Mouse (Mus musculus) kidney, embryonic 15.5 days (tissue): ENCODE data around the gene Folr2. TPM values are rescaled to one million over a fixed set of nuclear protein-coding genes. Genes with fewer than 3 reads are reported as not detected.

Source experiments
- ATAC-seq: fragments of 200-750 bp; cut with Nextera tagmentation; replicated peaks from 2 replicates; pipeline ENCODE4 v1.8.0; 2017; ENCODE audit warnings: moderate TSS enrichment; ENCODE audit not compliant: low FRiP score
- H3K27ac ChIP-seq: fragments of 300-500 bp; sonication (generic); 2 replicates; pipeline ENCODE4 v1.5.1; 2015; ENCODE audit warnings: mild to moderate bottlenecking, inconsistent platforms
- H3K27me3 ChIP-seq: fragments of 300-500 bp; sonication (generic); 2 replicates; pipeline ENCODE4 v1.6.1; 2015; ENCODE audit warnings: inconsistent platforms
- H3K36me3 ChIP-seq: fragments of 300-500 bp; sonication (generic); 2 replicates; pipeline ENCODE4 v1.6.1; 2015; ENCODE audit warnings: inconsistent platforms
- H3K4me1 ChIP-seq: fragments of 300-500 bp; sonication (generic); 2 replicates; pipeline ENCODE4 v1.6.1; 2015; ENCODE audit warnings: inconsistent platforms
- H3K4me2 ChIP-seq: fragments of 300-500 bp; sonication (generic); 2 replicates; pipeline ENCODE4 v1.6.1; 2015; ENCODE audit warnings: moderate library complexity, mild to moderate bottlenecking, inconsistent platforms
- H3K4me3 ChIP-seq: fragments of 300-500 bp; sonication (generic); replicated peaks from 2 replicates; pipeline ENCODE4 v1.5.1; 2015; ENCODE audit warnings: mild to moderate bottlenecking, inconsistent platforms
- H3K9ac ChIP-seq: fragments of 300-500 bp; sonication (generic); 2 replicates; pipeline ENCODE4 v1.6.1; 2015; ENCODE audit warnings: mild to moderate bottlenecking, inconsistent platforms
- H3K9me3 ChIP-seq: fragments of 300-500 bp; sonication (generic); replicated peaks from 2 replicates; pipeline ENCODE4 v1.6.1; 2016; ENCODE audit warnings: inconsistent platforms
- WGBS: fragments of 180-500 bp; shearing (Covaris S2); methylation state at CpG from one replicate; pipeline ENCODE4 v1.1.7; 2015; ENCODE audit warnings: mixed read lengths; 5-methylcytosine and 5-hydroxymethylcytosine counted together
- polyA plus RNA-seq: library from polyadenylated mRNA; unstranded; fragments of >200 nt; fragmentation: Nextera tagmentation; extraction: Ambion mirVana; gene quantifications from 2 replicates; pipeline ENCODE4 v1.2.1, GENCODE M21; 2015

The Folr2 gene
- polyA plus RNA-seq, 1 experiment from 2014 or later, result 1.8 TPM

DNA sequence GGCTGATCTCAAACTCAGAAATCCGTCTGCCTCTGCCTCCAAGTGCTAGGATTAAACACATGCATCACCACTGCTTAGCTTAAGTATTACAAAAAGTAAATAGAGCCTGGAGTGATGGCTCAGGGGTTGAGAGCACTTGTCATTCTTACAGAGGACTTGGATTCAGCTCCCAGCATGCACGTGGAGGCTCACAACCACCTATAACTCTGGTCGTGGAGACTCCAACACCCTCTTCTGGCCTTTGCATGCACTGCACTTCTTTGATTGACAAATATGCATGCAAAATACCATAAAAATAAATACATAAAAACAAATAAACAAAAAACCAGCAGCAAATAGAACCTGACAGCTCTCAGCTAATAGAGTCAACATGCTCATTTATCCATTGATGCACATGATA is 5.3 kb upstream of the Folr2 start:
- no peaks in the 10 kb centered on the region for H3K36me3 ChIP-seq
- no peaks in the 10 kb centered on the region for H3K9me3 ChIP-seq
- WGBS, result 75% methylated on average over 3 of the region's 3 CpGs
- no peaks in the 10 kb centered on the region for H3K4me1 ChIP-seq
- H3K9ac ChIP-seq, result no peak overlapping the region
- no peak overlapping the region for H3K27ac ChIP-seq
- H3K4me2 ChIP-seq, result no peak overlapping the region
- no peaks in the 10 kb centered on the region for H3K27me3 ChIP-seq
- H3K4me3 ChIP-seq, result no peak overlapping the region
- no peak for ATAC-seq

DNA sequence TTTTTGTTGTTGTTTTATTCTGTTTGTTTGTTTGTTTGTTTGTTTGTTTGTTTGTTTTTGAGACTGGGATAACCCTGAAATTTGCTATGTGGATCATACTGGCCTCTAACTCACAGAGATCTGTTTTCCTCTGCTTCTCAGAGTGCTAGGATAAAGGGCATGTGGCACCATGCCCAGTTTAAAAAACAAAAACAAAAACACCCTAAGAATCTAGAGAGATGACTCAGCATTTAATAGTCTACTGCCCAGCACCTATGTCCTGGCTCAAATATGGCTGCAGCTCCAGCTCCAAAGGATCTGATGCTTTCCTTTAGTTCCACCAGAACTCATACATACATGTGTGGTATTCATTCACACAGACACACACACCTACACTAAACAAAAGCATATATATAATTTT is 4.0 kb upstream of the Folr2 start:
- Histone ChIP-seq H3K27me3 (no peaks in the 10 kb centered on the region), H3K4me3 (no peak overlapping the region), H3K4me1 (no peaks in the 10 kb centered on the region), H3K9me3 (no peaks in the 10 kb centered on the region), H3K36me3 (no peaks in the 10 kb centered on the region), H3K4me2 (no peak overlapping the region), H3K9ac (no peak overlapping the region), H3K27ac (no peak overlapping the region)
- ATAC-seq, result no peak

DNA sequence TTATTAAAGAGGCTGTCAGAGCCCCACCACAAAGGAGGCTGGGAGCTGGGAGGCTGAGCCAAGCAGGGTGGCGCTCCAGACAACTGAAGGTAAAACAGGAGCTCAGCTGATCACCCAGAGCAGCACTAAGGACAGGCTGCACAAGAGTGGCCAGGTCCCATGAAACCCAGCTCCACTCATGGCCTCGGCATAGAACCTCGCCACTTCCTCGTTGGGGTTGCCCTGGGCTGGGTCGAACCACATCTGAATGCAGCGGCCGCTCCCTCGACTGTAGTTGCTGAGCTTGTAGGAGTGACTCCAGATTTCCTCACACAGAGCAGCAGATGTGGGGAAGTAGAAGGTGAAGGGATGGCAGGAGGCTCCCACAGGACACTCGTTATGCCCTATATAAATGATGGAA is 1.4 kb upstream of the Folr2 start:
- 77% methylated on average over 9 of the region's 9 CpGs for WGBS
- no peaks in the 10 kb centered on the region for H3K9me3 ChIP-seq
- H3K4me1 ChIP-seq, result no peaks in the 10 kb centered on the region
- H3K27me3 ChIP-seq, result no peaks in the 10 kb centered on the region
- no peaks in the 10 kb centered on the region for H3K36me3 ChIP-seq
- no peak overlapping the region for H3K4me2 ChIP-seq
- H3K4me3 ChIP-seq, result no peak overlapping the region
- no peak overlapping the region for H3K27ac ChIP-seq
- no peak overlapping the region for H3K9ac ChIP-seq
- ATAC-seq, result no peak

DNA sequence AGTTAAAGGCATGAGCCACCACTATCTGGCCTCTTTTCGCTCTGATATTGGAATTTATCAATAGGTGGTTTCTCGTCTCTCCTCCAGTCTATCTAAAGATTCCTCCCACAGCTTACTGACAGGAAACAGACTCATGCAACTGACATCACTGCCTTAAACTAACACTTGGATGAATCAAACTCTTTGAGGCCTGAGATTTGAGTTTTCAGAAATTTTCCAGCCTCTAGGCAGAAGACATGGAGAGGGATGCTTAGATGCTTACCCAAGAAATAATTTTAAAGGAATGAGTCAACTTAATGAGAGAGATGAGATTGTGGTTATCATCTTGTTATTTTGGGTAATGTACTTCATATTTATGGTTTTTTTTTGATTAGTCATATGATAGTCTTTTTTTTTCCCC is 3.2 kb downstream of the Folr2 start:
- Histone ChIP-seq H3K27ac (no peak overlapping the region), H3K4me2 (no peak overlapping the region), H3K4me1 (0 out of 2 replicates have a peak, but pooled peaks cover 2% of the 10 kb centered on the region), H3K36me3 (no peaks in the 10 kb centered on the region), H3K4me3 (no peak overlapping the region), H3K27me3 (no peaks in the 10 kb centered on the region), H3K9ac (no peak overlapping the region), H3K9me3 (no peaks in the 10 kb centered on the region)
- no peak for ATAC-seq
- 81% methylated on average over 2 of the region's 2 CpGs for WGBS

DNA sequence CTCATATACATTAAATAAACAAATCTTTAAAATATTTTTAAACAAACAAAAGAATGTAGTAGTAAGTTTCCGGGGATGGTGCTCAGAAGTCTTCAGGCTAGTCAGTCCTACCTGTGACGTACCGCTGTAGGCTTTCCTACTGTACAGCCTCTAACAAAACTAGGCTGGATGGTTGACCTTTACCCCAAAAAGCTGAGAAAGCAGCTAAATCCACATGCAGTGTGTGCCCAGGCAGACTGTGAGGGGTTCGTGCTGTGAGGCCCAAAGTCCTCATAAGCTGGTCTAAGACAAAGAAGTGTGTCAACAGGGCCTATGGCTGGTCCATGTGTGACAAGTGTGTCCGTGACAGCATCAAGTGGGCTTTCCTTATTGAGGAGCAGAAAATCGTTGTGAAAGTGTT is 4.1 kb downstream of the Folr2 start:
- 85% methylated on average over 6 of the region's 6 CpGs for WGBS
- Histone ChIP-seq H3K27ac (no peak overlapping the region), H3K4me1 (0 out of 2 replicates have a peak, but pooled peaks cover 2% of the 10 kb centered on the region), H3K9me3 (no peaks in the 10 kb centered on the region), H3K4me2 (no peak overlapping the region), H3K9ac (no peak overlapping the region), H3K4me3 (no peak overlapping the region), H3K36me3 (no peaks in the 10 kb centered on the region), H3K27me3 (no peaks in the 10 kb centered on the region)
- ATAC-seq, result no peak

DNA sequence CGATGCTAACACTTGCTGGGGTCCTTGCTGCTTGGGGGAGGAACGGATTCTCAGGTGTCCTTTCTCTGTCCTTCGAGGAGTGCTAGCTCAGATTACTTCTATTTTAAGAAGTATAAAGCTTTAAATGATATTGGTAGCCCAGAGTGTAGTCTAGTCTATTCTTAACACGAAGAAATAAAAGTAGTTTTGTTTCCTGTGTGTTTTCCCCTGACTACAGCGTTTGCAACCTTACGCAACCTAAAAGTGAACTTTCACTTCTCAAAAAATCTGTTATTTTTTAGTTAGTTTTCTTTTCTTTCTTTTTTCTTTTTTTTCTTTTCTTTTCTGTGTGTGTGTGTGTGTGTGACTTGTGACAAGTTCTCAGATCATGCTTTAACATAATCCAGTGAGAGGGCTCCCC is 5.3 kb downstream of the Folr2 start:
- WGBS, result 68% methylated on average over 6 of the region's 6 CpGs
- no peak overlapping the region for H3K4me3 ChIP-seq

DNA sequence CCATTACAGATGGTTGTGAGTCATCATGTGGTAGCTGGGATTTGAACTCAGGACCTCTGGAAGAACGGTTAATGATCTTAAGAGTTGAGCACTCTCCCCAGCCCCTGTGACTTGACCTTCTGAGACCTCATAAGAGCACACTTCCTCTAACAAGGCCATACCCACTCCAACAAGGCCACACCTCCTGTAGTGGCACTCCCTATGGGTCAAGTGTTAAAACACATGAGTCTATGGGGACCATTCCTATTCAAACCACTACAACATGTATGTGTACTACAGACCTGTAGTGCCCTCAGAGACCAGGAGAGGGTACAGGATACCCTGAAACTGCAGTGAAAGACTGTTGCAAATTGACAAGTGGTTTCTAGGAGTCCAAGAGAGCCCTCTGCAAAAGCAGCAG is 9.1 kb downstream of the Folr2 start:
- Histone ChIP-seq H3K4me2 (no peak overlapping the region), H3K4me3 (no peak overlapping the region), H3K9ac (no peak overlapping the region), H3K4me1 (0 out of 2 replicates have a peak, but pooled peaks cover 2% of the 10 kb centered on the region), H3K36me3 (no peaks in the 10 kb centered on the region), H3K27me3 (no peaks in the 10 kb centered on the region), H3K27ac (no peak overlapping the region), H3K9me3 (no peaks in the 10 kb centered on the region)
- ATAC-seq, result no peak
- WGBS, result 91% methylated on average over 1 of the region's 1 CpGs

More for the DNA sequence above, 5.3 kb downstream of the Folr2 start:
- H3K9me3 ChIP-seq, result no peaks in the 10 kb centered on the region
- H3K4me2 ChIP-seq, result no peak overlapping the region
- ATAC-seq, result no peak
- H3K4me1 ChIP-seq, result 0 out of 2 replicates have a peak, but pooled peaks cover 2% of the 10 kb centered on the region
- H3K36me3 ChIP-seq, result no peaks in the 10 kb centered on the region
- H3K27ac ChIP-seq, result no peak overlapping the region
- H3K27me3 ChIP-seq, result no peaks in the 10 kb centered on the region
- no peak overlapping the region for H3K9ac ChIP-seq

DNA sequence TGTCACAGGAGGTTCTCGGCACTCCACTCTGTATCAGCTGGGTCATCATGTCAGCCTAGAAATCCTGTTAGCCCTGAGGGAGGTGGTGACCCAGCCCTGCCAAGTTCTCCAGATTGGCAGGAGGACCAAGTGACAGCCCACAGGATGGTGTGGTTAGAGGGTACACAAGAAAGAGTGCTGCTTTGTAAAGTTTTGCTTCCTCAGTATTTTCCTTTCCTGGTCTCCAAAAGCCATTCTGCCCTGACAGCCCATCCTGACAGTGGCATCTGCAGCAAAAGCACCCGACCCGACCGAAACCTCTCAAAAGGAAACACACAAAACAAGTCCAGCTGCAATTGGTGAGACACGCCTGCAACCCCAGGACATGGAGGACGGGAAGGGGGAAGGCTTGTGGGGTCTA is 12.8 kb downstream of the Folr2 start:
- no peak overlapping the region for H3K4me2 ChIP-seq
- no peak for ATAC-seq
- no peak overlapping the region for H3K9ac ChIP-seq
- peaks cover under 1% of the 10 kb centered on the region for H3K4me1 ChIP-seq
- 70% methylated on average over 6 of the region's 6 CpGs for WGBS
- H3K4me3 ChIP-seq, result no peak overlapping the region
- no peak overlapping the region for H3K27ac ChIP-seq
- no peaks in the 10 kb centered on the region for H3K36me3 ChIP-seq
- H3K9me3 ChIP-seq, result no peaks in the 10 kb centered on the region
- no peaks in the 10 kb centered on the region for H3K27me3 ChIP-seq

DNA sequence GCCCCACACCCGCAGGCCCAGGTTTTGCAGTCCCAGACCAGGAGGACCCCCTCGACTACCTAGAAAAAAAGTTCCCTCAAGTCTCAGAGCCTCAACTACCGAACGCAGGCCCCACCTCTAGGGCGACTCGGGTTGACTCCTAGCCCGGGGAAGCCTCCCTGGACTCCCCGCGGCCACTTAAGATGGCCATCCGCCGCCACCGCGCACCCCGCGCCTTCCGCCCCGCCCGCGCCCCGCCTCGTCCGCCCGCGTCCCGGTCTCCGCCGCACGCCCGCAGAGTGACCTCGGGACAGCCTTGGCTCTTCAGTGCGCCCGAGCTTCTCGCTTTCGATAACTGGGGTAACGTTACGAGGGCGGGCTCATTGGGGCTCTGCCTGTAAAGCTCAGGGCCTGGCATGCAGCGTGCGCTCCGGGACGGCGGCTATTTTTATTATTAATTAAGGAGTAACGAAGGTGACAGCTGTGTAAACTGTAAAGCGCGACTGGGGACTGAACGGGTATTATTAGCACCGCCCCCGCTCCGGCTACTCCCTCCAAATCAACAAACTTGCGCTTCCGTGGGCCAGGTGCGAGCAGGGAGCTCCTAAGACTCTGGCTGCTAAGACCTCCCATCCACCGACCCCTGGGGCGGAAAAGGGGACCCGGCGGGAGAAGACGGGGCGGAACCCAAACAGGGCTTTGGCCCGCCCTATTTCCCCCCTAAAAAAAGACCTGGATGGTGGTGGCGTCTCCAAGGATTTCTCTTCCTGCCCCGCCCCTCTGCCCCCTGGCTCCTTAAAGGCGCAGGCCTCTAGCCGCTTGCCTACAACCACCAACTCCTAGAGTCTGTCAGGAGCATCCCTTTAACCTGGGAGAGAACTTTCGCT is 19.2 kb downstream of the Folr2 start, which contains the start of gene Inppl1:
Gene Inppl1 (minus strand): TSS at position 624 of the 866 bp plus-strand sequence.
- WGBS, result 1% methylated on average over 64 of the region's 64 CpGs

DNA sequence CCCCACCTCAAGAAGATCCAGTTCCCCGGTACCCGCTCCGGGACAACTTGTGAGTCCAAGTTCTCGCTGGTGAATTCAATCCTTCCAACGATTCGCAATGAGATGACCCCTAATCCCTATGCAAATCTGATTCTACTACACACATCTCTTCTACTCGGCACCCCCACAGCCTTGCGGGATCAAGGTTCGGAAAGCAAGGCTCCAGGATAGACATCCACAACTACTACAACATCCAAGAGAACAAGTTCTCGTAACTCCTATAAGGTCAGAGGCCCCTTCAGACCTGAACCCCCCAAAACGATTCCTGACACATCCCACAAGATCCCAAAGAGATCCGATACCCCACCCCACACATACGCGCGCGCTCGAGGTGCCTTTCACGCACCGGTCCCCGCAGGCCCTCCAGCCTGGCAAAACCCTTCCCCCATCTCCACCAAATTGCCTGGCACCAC is 19.8 kb downstream of the Folr2 start:
- peak overlapping the region; percentile 92 for H3K9ac ChIP-seq
- H3K9me3 ChIP-seq, result no peaks in the 10 kb centered on the region
- peaks cover 40% of the 10 kb centered on the region for H3K4me1 ChIP-seq
- peaks cover 23% of the 10 kb centered on the region for H3K36me3 ChIP-seq
- H3K4me2 ChIP-seq, result peak overlapping the region; percentile 85
- no peak for ATAC-seq
- WGBS, result under 1% methylated on average over 20 of the region's 20 CpGs
- H3K4me3 ChIP-seq, result peak overlapping the region; percentile 80
- peak overlapping the region; percentile 98 for H3K27ac ChIP-seq
- no peaks in the 10 kb centered on the region for H3K27me3 ChIP-seq

More for the DNA sequence above, 19.2 kb downstream of the Folr2 start, which contains the start of gene Inppl1:
- Histone ChIP-seq H3K4me1 (peaks cover 40% of the 10 kb centered on the region), H3K4me2 (peak within 1 kb of the TSS; percentile 85), H3K36me3 (peaks cover 17% of the 10 kb centered on the region), H3K27me3 (no peaks in the 10 kb centered on the region), H3K27ac (peak within 1 kb of the TSS; percentile 98), H3K9ac (peak within 1 kb of the TSS; percentile 92), H3K4me3 (peak within 1 kb of the TSS; percentile 80), H3K9me3 (no peaks in the 10 kb centered on the region)
- ATAC-seq, result peak; percentile 92

DNA sequence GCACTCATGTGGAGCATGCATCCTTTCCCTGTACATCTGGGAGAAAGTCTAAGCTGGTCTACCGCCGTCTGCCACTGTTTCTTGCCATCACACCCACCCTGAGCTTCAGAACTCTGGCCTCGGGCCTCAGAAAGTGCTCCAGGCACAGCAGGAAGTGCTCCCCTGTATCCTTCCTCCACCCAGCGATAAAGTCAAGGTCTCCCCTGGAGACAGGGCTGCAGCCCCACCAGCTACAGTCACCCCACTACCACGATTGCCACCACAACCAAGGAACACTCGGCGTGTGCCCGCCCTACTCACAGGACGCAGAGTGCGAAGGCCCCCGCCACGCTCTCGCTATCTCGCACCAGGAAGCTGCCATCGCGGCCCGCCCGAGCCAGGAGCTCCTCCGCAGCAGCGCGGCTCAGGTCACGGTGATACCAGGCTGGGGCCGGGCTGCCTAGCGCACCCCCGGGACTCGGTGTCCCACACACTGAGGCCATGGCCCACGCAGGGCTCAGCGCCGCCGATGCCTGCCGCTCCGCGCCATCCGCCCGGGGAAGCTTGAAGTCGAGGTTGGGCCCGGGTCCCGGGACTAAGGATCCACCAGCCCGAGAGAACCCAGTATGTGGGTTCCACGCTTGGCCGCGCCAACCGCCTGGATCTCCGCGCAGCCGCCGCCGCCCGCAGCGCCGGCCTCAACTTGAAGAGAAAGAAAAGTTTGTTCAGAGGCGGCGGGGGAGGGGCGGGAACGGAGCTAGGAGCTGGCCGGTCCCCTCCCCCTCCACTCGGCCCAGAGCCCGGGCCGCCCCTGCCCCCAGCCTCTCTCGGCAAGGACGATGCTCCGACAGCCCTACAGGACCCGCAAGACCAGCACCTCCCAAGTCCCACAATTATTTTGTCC is 20.5 kb downstream of the Folr2 start:
- ATAC-seq, result peak; percentile 55
- WGBS, result under 1% methylated on average over 58 of the region's 63 CpGs
- H3K27ac ChIP-seq, result peak overlapping the region; percentile 98
- no peaks in the 10 kb centered on the region for H3K27me3 ChIP-seq
- no peaks in the 10 kb centered on the region for H3K9me3 ChIP-seq
- peak overlapping the region; percentile 85 for H3K4me2 ChIP-seq
- peak overlapping the region; percentile 92 for H3K9ac ChIP-seq
- peak overlapping the region; percentile 80 for H3K4me3 ChIP-seq
- peaks cover 30% of the 10 kb centered on the region for H3K36me3 ChIP-seq
- peaks cover 40% of the 10 kb centered on the region for H3K4me1 ChIP-seq
